Mouse (Mus musculus) hindbrain, embryonic 15.5 days (tissue): ENCODE data around the gene Inpp1. TPM values are rescaled to one million over a fixed set of nuclear protein-coding genes. Genes with fewer than 3 reads are reported as not detected.

Experiments used
- polyA plus RNA-seq: library from polyadenylated mRNA; unstranded; fragments of >200 nt; fragmentation: Nextera tagmentation; extraction: Ambion mirVana; gene quantifications from 2 replicates; pipeline ENCODE4 v1.2.1, GENCODE M21; 2015

The Inpp1 gene
- polyA plus RNA-seq, 1 experiment from 2014 or later, result 40.8 TPM

Other genes with a start within 250 kb of the Inpp1 start
- gene Nemp2, start 187.0 kb downstream of the Inpp1 start, polyA plus RNA-seq, result 4.5 and 5.9 TPM in 2 replicates
- 12.2 and 12.8 TPM in 2 replicates for gene Mfsd6, start 90.2 kb downstream of the Inpp1 start, polyA plus RNA-seq
- 29.6 and 29.9 TPM in 2 replicates for gene Hibch, start 27.2 kb upstream of the Inpp1 start, polyA plus RNA-seq
- gene 1700019D03Rik, start 202.5 kb upstream of the Inpp1 start, polyA plus RNA-seq, result 4.2 and 4.8 TPM in 2 replicates
- 0.21 TPM in 2 replicates for gene Mstn, start 244.0 kb upstream of the Inpp1 start, polyA plus RNA-seq